Mouse (Mus musculus): ENCODE results near the gene Igfbp5.
A peak's percentile ranks its signal among the peaks of the same experiment; 100 is the strongest.

DNA sequence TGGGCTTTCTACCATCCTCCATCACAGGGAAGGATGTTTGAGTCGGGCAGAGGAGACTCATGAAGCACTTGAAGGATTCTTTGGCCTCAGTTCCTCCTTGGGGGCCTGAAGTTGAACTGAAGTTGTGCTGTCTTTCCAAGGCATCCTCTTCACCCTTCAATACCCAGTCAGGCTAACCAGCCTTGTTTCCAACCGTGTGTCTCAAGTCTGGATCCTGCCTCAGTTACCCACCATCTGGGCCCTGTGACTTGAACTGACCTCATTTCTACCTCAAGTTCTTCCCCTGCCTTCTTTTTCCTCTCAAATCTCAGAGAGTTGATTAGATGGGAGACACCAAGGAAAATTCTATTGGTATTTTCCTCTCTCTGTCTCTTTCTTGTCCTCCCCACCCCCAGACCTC, 14.2 kb downstream of the Igfbp5 start:
- TF ChIP-seq POLR2A (IDR thresholded peaks at IDR 0.05; ENCODE audit: insufficient read length, low read depth) (peak; percentile 34), E2F4 (IDR thresholded peaks at IDR 0.05; ENCODE audit: insufficient read depth) (no peak), USF1 (IDR thresholded peaks at IDR 0.05; ENCODE audit: low read depth) (no peak), TCF3 (IDR thresholded peaks at IDR 0.05; ENCODE audit: insufficient read length, low read depth) (no peak)
